Mouse (Mus musculus) left cerebral cortex, adult 18-20 months (tissue): ENCODE measurements around the gene Sept10. TPM values are rescaled to one million over a fixed set of nuclear protein-coding genes. Genes with fewer than 3 reads are reported as not detected.
"Not testable (repeated sequence)": the region's sequence is repeated elsewhere in the genome, so short reads cannot be mapped to it uniquely, and the experiment has no call there.

Source experiments
- DNase-seq, 2 experiments: peaks; one replicate each; pipeline ENCODE4 v3.0.0; 2021 to 2022; ENCODE audit warnings: low spot score in 2 of 2, mixed read lengths in 1 of 2
- total RNA-seq, 2 experiments: library from RNA; stranded (reverse); gene quantifications; 2 replicates each; pipeline ENCODE4 v1.2.3; 2021

The Sept10 gene
- total RNA-seq, 2 experiments from 2014 or later, result 5.5 to 7.1 TPM

- no peak for DNase-seq
Measured at GRCm38 (mm10) chr10:59133478-59134009, 88.1 kb downstream of the Sept10 start.

GRCm38 (mm10) chr10:59131926-59132628, 89.6 kb downstream of the Sept10 start:
- DNase-seq, result no peak

GRCm38 (mm10) chr10:59127637-59128036, 94.0 kb downstream of the Sept10 start:
- peak; percentile 35 to 38 for DNase-seq

GRCm38 (mm10) chr10:59125497-59125896, 96.2 kb downstream of the Sept10 start:
- no peak for DNase-seq

GRCm38 (mm10) chr10:59119811-59120210, 101.8 kb downstream of the Sept10 start:
- no peak for DNase-seq

- no peak for DNase-seq
Measured at GRCm38 (mm10) chr10:59119001-59119400, 102.6 kb downstream of the Sept10 start.

GRCm38 (mm10) chr10:59117555-59117954, 104.1 kb downstream of the Sept10 start:
- DNase-seq, result no peak

- DNase-seq, result no peak
Measured at GRCm38 (mm10) chr10:59116331-59116730, 105.3 kb downstream of the Sept10 start.

- DNase-seq, result no peak
Measured at GRCm38 (mm10) chr10:59115691-59116090, 106.0 kb downstream of the Sept10 start.

- DNase-seq, result peak; percentile 81 to 89
Measured at GRCm38 (mm10) chr10:59114535-59115291, 106.9 kb downstream of the Sept10 start.

- no peak for DNase-seq
Measured at GRCm38 (mm10) chr10:59113386-59113785, 108.3 kb downstream of the Sept10 start.

- DNase-seq, result no peak
Measured at GRCm38 (mm10) chr10:59112755-59113154, 108.9 kb downstream of the Sept10 start.

- DNase-seq, result no peak
Measured at GRCm38 (mm10) chr10:59110386-59110785, 111.3 kb downstream of the Sept10 start.

GRCm38 (mm10) chr10:59109015-59109414, 112.6 kb downstream of the Sept10 start:
- peak; percentile 75 to 86 for DNase-seq

- no peak for DNase-seq
Measured at GRCm38 (mm10) chr10:59106644-59107043, 115.0 kb downstream of the Sept10 start.

- no peak for DNase-seq
Measured at GRCm38 (mm10) chr10:59105885-59106284, 115.8 kb downstream of the Sept10 start.

GRCm38 (mm10) chr10:59104683-59105082, 117.0 kb downstream of the Sept10 start:
- no peak for DNase-seq

GRCm38 (mm10) chr10:59103076-59103475, 118.6 kb downstream of the Sept10 start:
- DNase-seq, result not testable (repeated sequence)

- DNase-seq, result no peak
Measured at GRCm38 (mm10) chr10:59091988-59092387, 129.7 kb downstream of the Sept10 start.
